Mouse (Mus musculus) G1E (cell line): Measurements from ENCODE around the gene Frat2. TPM values are rescaled to one million over a fixed set of nuclear protein-coding genes. Genes with fewer than 3 reads are reported as not detected.
"Not testable (repeated sequence)": the region's sequence is repeated elsewhere in the genome, so short reads cannot be mapped to it uniquely, and the experiment has no call there.

Experiments used
- ATAC-seq: 2 replicates; pipeline ENCODE4 v1.8.0; 2016; ENCODE audit warnings: mild to moderate bottlenecking; ENCODE audit not compliant: insufficient number of reproducible peaks, poor library complexity, low FRiP score, severe bottlenecking; ENCODE audit errors: extremely low read depth
- DNase-seq: peaks from one replicate; pipeline ENCODE4 v3.0.0; 2012; ENCODE audit warnings: low spot score
- H3K27me3 ChIP-seq: 2 replicates; pipeline ENCODE4 v1.6.1; 2012; ENCODE audit warnings: mild to moderate bottlenecking, low read length, inconsistent platforms; ENCODE audit not compliant: insufficient read depth
- H3K36me3 ChIP-seq: replicated peaks from 2 replicates; pipeline ENCODE3; 2012; ENCODE audit warnings: mild to moderate bottlenecking, inconsistent platforms
- H3K4me1 ChIP-seq: 2 replicates; pipeline ENCODE4 v1.6.1; 2012; ENCODE audit warnings: low read depth, low read length, inconsistent platforms, mixed read lengths; ENCODE audit not compliant: insufficient read depth
- H3K4me3 ChIP-seq: 2 replicates; pipeline ENCODE4 v1.5.1; 2012; ENCODE audit warnings: low read depth, mild to moderate bottlenecking, inconsistent platforms, low read length, moderate library complexity, mixed read lengths
- H3K9me3 ChIP-seq: replicated peaks from 2 replicates; pipeline ENCODE4 v1.6.1; 2012; ENCODE audit warnings: inconsistent platforms
- CTCF ChIP-seq: IDR thresholded peaks from 2 replicates; pipeline ENCODE4 v1.5.1; 2012; ENCODE audit warnings: low read depth, low read length, inconsistent platforms, mixed read lengths
- GATA1 ChIP-seq: IDR thresholded peaks from 2 replicates; pipeline ENCODE4 v1.6.1; 2012; ENCODE audit warnings: borderline replicate concordance, low read length, inconsistent platforms, mixed read lengths
- GATA2 ChIP-seq: IDR thresholded peaks from 2 replicates; pipeline ENCODE4 v1.6.1; 2012; ENCODE audit warnings: low read depth, low read length, inconsistent platforms, borderline replicate concordance
- POLR2AphosphoS5 ChIP-seq: IDR thresholded peaks from 2 replicates; pipeline ENCODE4 v1.6.1; 2012; ENCODE audit warnings: low read depth, low read length, inconsistent platforms; ENCODE audit not compliant: insufficient replicate concordance
- TAL1 ChIP-seq: conservative IDR thresholded peaks from 2 replicates; pipeline ENCODE4 v1.6.1; 2012; ENCODE audit warnings: low read depth, low read length, inconsistent platforms, mixed read lengths
- polyA plus RNA-seq: library from polyadenylated mRNA; stranded (reverse); fragments of >175 nt; gene quantifications from 2 replicates; pipeline ENCODE4 v1.2.3, GENCODE M21; 2012
- total RNA-seq, 2 experiments: library from RNA; stranded (forward) in 1 of 2; stranded (reverse) in 1 of 2; fragments of 200-1000 nt in 1 of 2; fragments of >200 nt in 1 of 2; fragmentation: Nextera tagmentation in 1 of 2; gene quantifications; 2 replicates each; pipeline ENCODE4 v1.2.3; 2014 to 2017

Frat2 gene
- total and polyA plus RNA-seq, 3 experiments, result 17.8 to 42.6 (median 23.4) TPM

DNA sequence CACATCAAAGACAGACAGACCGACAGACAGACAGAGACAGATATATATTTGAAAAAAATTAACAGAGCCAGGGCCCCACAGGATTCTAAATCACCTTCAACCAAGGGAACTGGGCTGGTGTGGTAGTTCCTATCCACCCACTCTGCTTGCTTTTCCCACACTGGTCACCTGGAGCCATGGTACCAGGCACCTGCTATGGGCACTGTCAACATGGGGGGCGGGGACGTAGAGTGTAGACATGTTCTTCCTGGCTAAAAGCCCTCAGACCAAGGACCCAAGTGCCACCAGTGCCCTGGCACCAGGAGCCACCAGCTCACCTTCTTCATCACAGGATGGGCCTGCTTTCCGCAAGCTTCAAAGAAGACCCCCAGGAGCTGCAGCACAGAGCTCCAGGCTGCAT lies 33.9 kb upstream of the Frat2 start:
- TF ChIP-seq GATA2 (no peak), POLR2AphosphoS5 (no peak), CTCF (no peak), GATA1 (no peak), TAL1 (no peak)
- no peak for ATAC-seq

DNA sequence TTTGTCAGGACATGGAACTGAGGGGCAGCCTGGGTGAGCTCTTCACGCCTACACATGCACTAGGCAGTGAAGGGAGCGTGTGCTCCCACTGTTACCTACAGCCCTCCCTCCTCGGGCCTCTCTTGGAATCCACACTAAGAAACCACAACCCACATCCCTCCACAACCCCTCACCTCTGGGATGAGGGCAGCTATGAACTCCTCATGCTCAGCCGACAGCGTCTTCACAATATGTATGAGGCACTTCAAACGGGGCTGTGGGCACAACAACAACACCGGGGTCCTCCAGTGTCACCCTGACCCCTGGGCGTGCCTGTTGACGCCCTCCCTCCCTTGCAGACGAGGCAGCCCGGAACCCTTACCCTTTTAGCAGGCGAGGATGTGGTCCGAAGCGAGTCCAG lies 26.4 kb upstream of the Frat2 start:
- peaks cover 93% of the 10 kb centered on the region for H3K36me3 ChIP-seq

More for the DNA sequence above, 33.9 kb upstream of the Frat2 start:
- Histone ChIP-seq H3K36me3 (peaks cover 97% of the 10 kb centered on the region), H3K4me1 (peaks cover 8% of the 10 kb centered on the region), H3K4me3 (no peak overlapping the region), H3K27me3 (no peaks in the 10 kb centered on the region; the same call in 1 of the 2 replicates), H3K9me3 (no peaks in the 10 kb centered on the region)
- no peak for DNase-seq

DNA sequence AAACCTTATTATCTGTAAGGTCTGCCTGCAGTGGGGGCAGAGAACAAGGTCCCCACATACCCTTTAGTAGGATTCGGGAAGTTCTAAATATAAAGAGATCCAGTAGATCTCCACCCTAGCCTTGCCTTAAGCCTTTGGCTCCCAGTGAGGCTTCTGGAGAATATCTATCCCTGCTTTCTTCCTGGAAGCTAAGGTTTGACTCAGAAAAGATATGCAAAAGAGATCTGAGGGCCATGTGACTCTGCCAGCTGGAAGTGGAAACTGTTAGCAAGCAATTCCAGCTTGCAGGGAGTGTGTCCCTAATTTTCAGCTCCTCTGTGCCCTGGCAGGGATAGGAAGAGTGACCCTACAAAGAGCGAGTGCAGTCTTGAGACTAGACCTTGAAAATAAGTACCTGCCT lies 24.4 kb upstream of the Frat2 start:
- no peaks in the 10 kb centered on the region for H3K9me3 ChIP-seq
- ATAC-seq (no peak), DNase-seq (no peak)
- H3K4me1 ChIP-seq, result peaks cover 11% of the 10 kb centered on the region
- H3K4me3 ChIP-seq, result no peak overlapping the region
- H3K36me3 ChIP-seq, result peaks cover 93% of the 10 kb centered on the region
- TF ChIP-seq GATA1 (no peak), GATA2 (no peak), POLR2AphosphoS5 (no peak), CTCF (no peak), TAL1 (no peak)
- no peaks in the 10 kb centered on the region for H3K27me3 ChIP-seq

More for the DNA sequence above, 26.4 kb upstream of the Frat2 start:
- Histone ChIP-seq H3K4me1 (peaks cover 11% of the 10 kb centered on the region), H3K4me3 (no peak overlapping the region), H3K9me3 (no peaks in the 10 kb centered on the region), H3K27me3 (no peaks in the 10 kb centered on the region)
- ATAC-seq, result no peak
- TF ChIP-seq GATA1 (no peak), POLR2AphosphoS5 (no peak), TAL1 (no peak), GATA2 (no peak), CTCF (no peak)
- no peak for DNase-seq

DNA sequence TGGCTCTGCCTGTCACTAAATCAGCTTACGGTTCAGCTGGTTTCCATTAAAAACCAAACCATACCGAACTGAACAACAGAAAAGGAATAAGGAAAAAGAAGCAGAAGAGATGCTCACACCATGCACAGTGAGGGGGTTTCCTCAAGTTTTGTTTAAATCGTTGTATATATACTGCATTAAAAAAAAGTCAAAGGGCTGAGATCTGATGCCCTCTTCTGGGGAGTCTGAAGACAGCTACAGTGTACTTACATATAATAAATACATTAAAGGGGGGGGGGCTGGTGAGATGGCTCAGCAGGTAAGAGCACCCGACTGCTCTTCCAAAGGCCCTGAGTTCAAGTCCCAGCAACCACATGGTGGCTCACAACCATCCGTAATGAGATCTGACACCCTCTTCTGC lies 22.0 kb upstream of the Frat2 start:
- H3K27me3 ChIP-seq, DNase-seq, ATAC-seq, H3K4me3 ChIP-seq, H3K9me3 ChIP-seq: not testable (repeated sequence)
- peaks cover 11% of the 10 kb centered on the region for H3K4me1 ChIP-seq
- H3K36me3 ChIP-seq, result peaks cover 94% of the 10 kb centered on the region

DNA sequence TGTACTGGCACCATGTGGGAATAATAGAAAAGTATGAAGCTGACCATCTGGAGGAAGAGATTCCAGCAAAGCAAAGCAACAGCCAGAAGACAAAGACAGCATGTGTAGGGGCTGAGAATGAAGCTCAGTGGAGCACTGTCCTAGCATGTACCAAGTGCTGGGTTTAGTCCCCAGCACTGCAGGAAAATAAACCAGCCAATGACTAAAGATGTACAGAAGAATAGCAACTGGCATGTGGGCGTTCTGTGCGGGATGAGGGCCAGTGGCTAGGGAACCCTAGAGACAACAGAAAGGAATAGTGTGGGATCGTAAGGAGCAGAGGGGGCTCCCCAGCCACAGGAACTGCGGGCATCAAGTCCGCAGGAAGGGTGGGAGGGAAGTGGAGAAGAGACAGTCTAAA lies 21.4 kb upstream of the Frat2 start:
- ATAC-seq, result no peak
- H3K36me3 ChIP-seq, result peaks cover 94% of the 10 kb centered on the region
- no peak overlapping the region for H3K4me3 ChIP-seq
- peaks cover 6% of the 10 kb centered on the region for H3K4me1 ChIP-seq
- no peak for TF ChIP-seq GATA1
- no peak for TF ChIP-seq POLR2AphosphoS5
- TF ChIP-seq GATA2, result no peak
- TF ChIP-seq CTCF, result no peak
- TF ChIP-seq TAL1, result no peak
- H3K27me3 ChIP-seq, result no peaks in the 10 kb centered on the region
- DNase-seq, result no peak
- H3K9me3 ChIP-seq, result no peaks in the 10 kb centered on the region

DNA sequence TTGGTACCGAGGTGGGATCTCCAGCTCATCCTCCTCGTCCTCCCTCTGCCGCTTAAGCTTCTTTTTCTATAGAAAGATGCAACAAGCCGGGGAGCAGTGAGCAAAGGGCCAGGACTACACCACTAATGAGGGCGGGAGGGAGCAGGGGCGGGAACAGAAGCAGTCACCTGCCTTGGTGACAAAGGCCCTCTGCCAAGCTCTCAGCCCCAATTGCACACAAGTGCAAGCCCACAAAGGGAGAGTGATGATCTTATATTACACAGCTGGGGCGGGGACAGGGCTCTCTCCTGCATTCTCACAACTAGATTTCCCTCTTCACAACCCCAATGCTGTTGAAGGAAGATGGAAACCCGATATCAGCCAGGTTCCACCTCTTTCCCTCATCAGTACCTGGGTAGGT lies 18.8 kb upstream of the Frat2 start:
- peaks cover 94% of the 10 kb centered on the region for H3K36me3 ChIP-seq

DNA sequence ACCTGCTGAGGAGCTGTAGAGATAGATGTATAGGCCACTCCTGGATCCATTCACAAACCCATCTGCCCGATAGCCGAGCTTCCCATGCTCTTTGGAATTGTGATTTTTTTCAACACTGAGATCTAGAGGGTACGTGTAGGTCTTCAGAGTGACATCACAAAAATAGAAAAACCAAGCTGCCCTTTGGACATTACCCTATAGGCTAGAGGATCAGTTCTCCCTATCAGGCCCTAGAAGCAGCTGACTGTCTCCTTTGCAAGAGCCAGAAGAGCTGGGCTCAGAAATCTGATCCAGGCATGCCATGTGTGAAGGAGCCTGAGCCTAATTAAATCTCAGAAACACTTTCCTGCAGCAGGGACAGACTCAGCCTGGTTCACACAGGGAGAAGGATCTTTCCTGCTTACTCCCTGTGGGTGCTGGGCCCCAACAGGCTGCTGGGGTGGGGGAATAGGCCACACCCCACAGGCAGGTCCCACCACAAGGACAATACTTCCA lies 9.9 kb upstream of the Frat2 start:
- H3K4me3 ChIP-seq, result peak overlapping the region; percentile 43; the same call in 1 of the 2 replicates
- DNase-seq (no peak), ATAC-seq (no peak)
- H3K27me3 ChIP-seq, result no peaks in the 10 kb centered on the region
- TF ChIP-seq GATA2 (no peak), GATA1 (no peak), POLR2AphosphoS5 (no peak), TAL1 (no peak), CTCF (no peak)
- peaks cover 42% of the 10 kb centered on the region for H3K36me3 ChIP-seq
- H3K9me3 ChIP-seq, result peaks cover under 1% of the 10 kb centered on the region; the same call in 1 of the 2 replicates
- peaks cover 46% of the 10 kb centered on the region for H3K4me1 ChIP-seq

More for the DNA sequence above, 18.8 kb upstream of the Frat2 start:
- TF ChIP-seq GATA2 (no peak), GATA1 (no peak), POLR2AphosphoS5 (no peak), TAL1 (no peak), CTCF (no peak)
- ATAC-seq, result no peak
- H3K27me3 ChIP-seq, result no peaks in the 10 kb centered on the region
- no peak for DNase-seq
- no peak overlapping the region for H3K4me3 ChIP-seq
- no peaks in the 10 kb centered on the region; the same call in 1 of the 2 replicates for H3K4me1 ChIP-seq
- H3K9me3 ChIP-seq, result no peaks in the 10 kb centered on the region
